Mouse (Mus musculus) limb, embryonic 12.5 days (tissue): ENCODE measurements around the gene Mup5. TPM values are rescaled to one million over a fixed set of nuclear protein-coding genes. Genes with fewer than 3 reads are reported as not detected.
"Not testable (repeated sequence)": the region's sequence is repeated elsewhere in the genome, so short reads cannot be mapped to it uniquely, and the experiment has no call there.

Experiments used
- ATAC-seq: fragments of 200-750 bp; cut with Nextera tagmentation; 2 replicates; pipeline ENCODE4 v1.8.0; 2017; ENCODE audit warnings: low read depth, moderate TSS enrichment; ENCODE audit not compliant: insufficient number of reproducible peaks, insufficient read depth, low FRiP score, low TSS enrichment
- H3K27ac ChIP-seq: fragments of 300-500 bp; sonication (generic); 2 replicates; pipeline ENCODE4 v1.5.1; 2016; ENCODE audit warnings: mild to moderate bottlenecking, moderate library complexity
- H3K27me3 ChIP-seq: fragments of 300-500 bp; sonication (generic); 2 replicates; pipeline ENCODE4 v1.6.1; 2016; ENCODE audit warnings: mild to moderate bottlenecking, moderate library complexity
- H3K36me3 ChIP-seq: fragments of 300-500 bp; sonication (generic); 2 replicates; pipeline ENCODE4 v1.6.1; 2016; ENCODE audit warnings: mild to moderate bottlenecking, moderate library complexity
- H3K4me1 ChIP-seq: fragments of 300-500 bp; sonication (generic); replicated peaks from 2 replicates; pipeline ENCODE4 v1.6.1; 2016
- H3K4me2 ChIP-seq: fragments of 300-500 bp; sonication (generic); 2 replicates; pipeline ENCODE4 v1.6.1; 2016; ENCODE audit warnings: mild to moderate bottlenecking, moderate library complexity
- H3K4me3 ChIP-seq: fragments of 300-500 bp; sonication (generic); replicated peaks from 2 replicates; pipeline ENCODE4 v1.5.1; 2016; ENCODE audit warnings: mild to moderate bottlenecking
- H3K9ac ChIP-seq: fragments of 300-500 bp; sonication (generic); replicated peaks from 2 replicates; pipeline ENCODE4 v1.6.1; 2016; ENCODE audit warnings: mild to moderate bottlenecking, moderate library complexity
- H3K9me3 ChIP-seq: fragments of 300-500 bp; sonication (generic); 2 replicates; pipeline ENCODE4 v1.6.1; 2016; ENCODE audit warnings: mild to moderate bottlenecking, moderate library complexity
- WGBS: fragments of 180-500 bp; shearing (Covaris S2); methylation state at CpG from one replicate; pipeline ENCODE4 v1.1.7; 2016; 5-methylcytosine and 5-hydroxymethylcytosine counted together
- polyA plus RNA-seq: library from polyadenylated mRNA; unstranded; fragments of >200 nt; fragmentation: Nextera tagmentation; extraction: Ambion mirVana; gene quantifications from 2 replicates; pipeline ENCODE4 v1.2.1, GENCODE M21; 2016

Gene Mup5
- polyA plus RNA-seq, 1 experiment from 2014 or later = not detected

- 81% methylated on average over 3 of the region's 3 CpGs for WGBS
- H3K27ac ChIP-seq, H3K27me3 ChIP-seq, ATAC-seq, H3K4me3 ChIP-seq, H3K4me2 ChIP-seq, H3K36me3 ChIP-seq, H3K4me1 ChIP-seq, H3K9ac ChIP-seq: not testable (repeated sequence)
- peaks cover 19% of the 10 kb centered on the region; the same call in 1 of the 2 replicates for H3K9me3 ChIP-seq
Measured at GRCm38 (mm10) chr4:61808926-61809325, 26.1 kb downstream of the Mup5 start.

GRCm38 (mm10) chr4:61789699-61790098 is 45.3 kb downstream of the Mup5 start:
- not testable (repeated sequence) for ATAC-seq, H3K4me3 ChIP-seq, H3K27ac ChIP-seq, H3K9ac ChIP-seq, H3K36me3 ChIP-seq, H3K4me1 ChIP-seq, H3K9me3 ChIP-seq, H3K27me3 ChIP-seq, H3K4me2 ChIP-seq
- 85% methylated on average over 1 of the region's 1 CpGs for WGBS

GRCm38 (mm10) chr4:61784231-61784630 is 50.8 kb downstream of the Mup5 start:
- not testable (repeated sequence) for H3K4me1 ChIP-seq, H3K36me3 ChIP-seq, H3K27me3 ChIP-seq, H3K4me2 ChIP-seq, H3K27ac ChIP-seq, H3K9ac ChIP-seq, H3K9me3 ChIP-seq, ATAC-seq, H3K4me3 ChIP-seq
- WGBS = 77% methylated on average over 1 of the region's 1 CpGs

- not testable (repeated sequence) for H3K9me3 ChIP-seq, H3K27me3 ChIP-seq, H3K36me3 ChIP-seq, H3K27ac ChIP-seq, H3K9ac ChIP-seq, H3K4me1 ChIP-seq, ATAC-seq, H3K4me3 ChIP-seq, H3K4me2 ChIP-seq
- 65% methylated on average over 1 of the region's 5 CpGs for WGBS
Measured at GRCm38 (mm10) chr4:61782169-61782568, 52.9 kb downstream of the Mup5 start, which contains the start of gene Mup19. Mup19 (minus strand) TSS chr4:61782269.

Other genes starting within 250 kb of the Mup5 start
- not detected in 2 replicates for gene Mup17, start 239.4 kb downstream of the Mup5 start, polyA plus RNA-seq
- gene Mup18, start 161.1 kb downstream of the Mup5 start, polyA plus RNA-seq = not detected in 2 replicates
- 0.33 TPM in 1 of 2 replicates, not detected in the other for gene Mup19, start 53.0 kb downstream of the Mup5 start, polyA plus RNA-seq
- gene Mup20, start 218.9 kb upstream of the Mup5 start, polyA plus RNA-seq = not detected in 2 replicates